Mouse (Mus musculus) urinary bladder, postnatal 14 days (tissue): ENCODE measurements around the gene Cxcl14.

Experiments
- DNase-seq: peaks from one replicate; pipeline ENCODE4 v3.0.0; 2021; ENCODE audit warnings: low spot score

Gene Cxcl14

GRCm38 (mm10) chr13:56251176-56251923 is 45.0 kb downstream of the Cxcl14 start:
- no peak for DNase-seq

DNA sequence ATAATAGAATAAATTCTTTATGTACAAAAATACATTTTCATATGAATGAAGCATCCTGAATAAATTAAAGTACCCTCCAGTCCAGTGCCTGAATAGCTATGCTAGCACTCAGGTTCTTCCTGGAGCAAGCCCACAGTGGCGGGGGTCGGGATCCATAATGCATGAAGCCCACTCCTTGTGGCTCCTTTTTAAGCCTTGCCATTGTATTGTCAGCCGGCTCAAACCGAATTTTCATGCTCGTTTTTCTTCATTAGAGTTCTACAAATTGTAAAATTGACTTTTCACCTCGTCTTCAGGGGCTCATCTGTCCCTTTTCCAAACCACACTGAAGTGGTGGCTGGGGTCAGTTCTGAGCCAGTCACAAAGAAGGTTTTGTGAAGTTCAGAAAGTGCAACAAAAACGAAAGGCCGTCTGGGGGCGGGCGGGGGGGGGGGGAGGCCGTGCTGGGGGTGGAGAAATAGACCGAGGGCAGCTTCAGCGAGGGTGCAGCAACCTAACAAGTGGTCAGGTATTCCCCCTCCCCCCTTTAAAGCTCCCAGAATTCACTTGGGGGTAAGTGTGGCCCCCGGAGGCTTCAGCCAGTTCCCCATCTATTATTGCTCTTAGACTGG is 45.7 kb downstream of the Cxcl14 start:
- no peak for DNase-seq

DNA sequence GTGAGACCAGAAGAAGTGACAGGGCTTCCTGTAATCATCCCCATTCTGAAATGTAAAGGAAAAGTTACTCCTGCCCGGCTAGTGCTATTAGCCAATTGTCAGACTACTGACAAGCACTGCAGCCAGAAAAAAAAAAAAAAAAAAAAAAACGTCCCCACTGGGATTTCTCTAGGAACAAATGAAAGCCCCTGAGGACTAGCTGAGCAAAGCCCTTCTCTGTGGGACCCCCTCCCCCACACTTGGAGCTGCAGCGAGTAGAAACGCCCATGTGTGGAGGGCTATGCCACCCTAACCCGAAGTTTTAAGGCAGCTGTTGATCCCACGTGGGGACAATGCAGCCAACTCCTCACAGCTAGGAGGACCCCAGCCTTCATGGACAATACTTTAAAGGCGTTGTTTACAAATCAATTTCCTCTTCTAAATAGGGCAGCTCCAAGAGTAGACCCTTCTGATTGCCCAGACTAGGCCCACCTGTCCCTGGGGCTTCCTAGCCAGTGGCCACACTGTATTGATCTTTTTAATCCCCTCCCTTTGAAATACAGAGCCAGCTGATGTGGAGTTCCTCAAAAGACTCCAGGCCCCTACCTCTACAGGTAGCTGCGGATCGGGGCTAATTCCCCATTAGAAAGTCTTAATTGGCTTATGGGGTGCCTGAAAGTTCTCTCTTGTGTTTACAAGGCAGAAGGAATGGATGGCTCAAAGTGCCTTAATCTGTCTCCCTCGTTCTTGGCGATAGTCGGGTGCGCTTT is 46.6 kb downstream of the Cxcl14 start:
- DNase-seq = no peak

DNA sequence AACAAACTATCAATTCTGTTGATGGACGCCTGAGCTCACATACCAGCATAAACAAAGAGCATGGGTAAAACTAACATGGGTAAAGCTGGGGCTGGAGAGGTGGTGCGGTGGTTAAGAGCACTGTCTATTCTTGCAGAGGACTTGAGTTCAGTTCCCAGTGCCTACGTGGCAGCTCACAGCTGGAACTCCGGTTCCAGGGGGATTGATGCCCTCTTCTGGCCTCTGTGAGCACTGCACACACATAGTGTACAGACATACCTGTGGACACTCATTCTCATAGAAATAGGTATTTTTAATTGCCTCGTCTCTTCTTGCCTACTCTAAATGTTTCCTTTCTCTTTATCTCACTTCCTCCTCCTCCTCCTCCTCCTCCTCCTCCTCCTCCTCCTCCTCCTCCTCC is 53.2 kb downstream of the Cxcl14 start:
- no peak for DNase-seq

DNA sequence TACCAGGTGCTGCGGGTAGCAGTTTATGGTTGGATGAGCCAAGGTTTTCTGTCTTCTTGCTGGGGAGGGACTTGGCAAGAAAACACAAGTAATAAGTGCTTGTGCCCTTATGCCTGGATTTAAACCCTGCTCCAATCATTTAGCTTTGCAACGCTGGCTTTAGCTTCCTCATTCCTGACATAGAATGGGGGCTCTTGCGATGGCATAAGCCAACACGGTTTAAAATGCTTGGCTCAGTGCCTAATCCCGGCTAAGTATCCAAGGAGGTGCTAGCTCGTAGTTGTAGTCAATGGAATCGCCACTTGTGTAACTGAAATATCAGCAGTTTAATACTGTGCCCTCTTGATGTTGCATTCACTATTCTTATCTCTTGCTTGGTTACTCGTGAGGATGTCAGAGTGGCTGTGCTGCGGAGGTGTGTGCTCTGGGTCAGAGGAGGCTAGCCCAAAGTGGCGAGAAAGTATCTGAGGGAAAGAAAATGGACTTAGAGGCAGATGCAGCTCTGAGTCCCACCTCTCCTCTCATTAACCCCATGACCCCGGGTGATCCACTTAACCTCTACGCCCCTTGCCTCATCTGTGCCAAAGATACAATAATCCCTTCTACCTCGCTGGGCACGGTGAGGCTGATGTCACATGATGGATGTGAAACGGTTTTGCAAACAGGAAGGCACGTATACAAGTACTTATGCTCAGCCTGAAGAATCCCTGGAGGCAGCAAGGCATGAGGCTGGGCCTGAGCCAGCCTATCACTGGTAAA is 56.2 kb downstream of the Cxcl14 start:
- DNase-seq = no peak
